Mouse (Mus musculus): ENCODE data around the gene Zfp846. TPM values are rescaled to one million over a fixed set of nuclear protein-coding genes. Genes with fewer than 3 reads are reported as not detected.
"Not testable (repeated sequence)": the region's sequence is repeated elsewhere in the genome, so short reads cannot be mapped to it uniquely, and the experiment has no call there.

The Zfp846 gene
- total RNA-seq, 2 experiments from 2014 or later, result 6.8 to 8.2 TPM

- DNase-seq; intact Hi-C loops (cut with DNase I): not testable (repeated sequence)
Measured at GRCm38 (mm10) chr9:20635676-20636075, 54.6 kb downstream of the Zfp846 start.

GRCm38 (mm10) chr9:20636256-20636655, 55.2 kb downstream of the Zfp846 start:
- no peak for DNase-seq
- intact Hi-C loops (cut with DNase I), result no loop called here

- DNase-seq, result no peak
- intact Hi-C loops (cut with DNase I), result no loop called here
Measured at GRCm38 (mm10) chr9:20636790-20637189, 55.7 kb downstream of the Zfp846 start.

- DNase-seq, result no peak
- intact Hi-C loops (cut with DNase I), result no loop called here
Measured at GRCm38 (mm10) chr9:20638552-20638951, 57.5 kb downstream of the Zfp846 start.

- intact Hi-C loops (cut with DNase I), result no loop called here
- DNase-seq, result no peak
Measured at GRCm38 (mm10) chr9:20639486-20639885, 58.4 kb downstream of the Zfp846 start.

- no peak for DNase-seq
- intact Hi-C loops (cut with DNase I), result loop anchor here (10.0 kb wide), 1 partner anchor 177 kb away; the partner anchor contains the start of gene Zfp26
Measured at GRCm38 (mm10) chr9:20641501-20641900, 60.4 kb downstream of the Zfp846 start.

GRCm38 (mm10) chr9:20642101-20642895, 61.2 kb downstream of the Zfp846 start, which contains the start of gene Ubl5:
Gene Ubl5, plus strand, starts transcription at chr9:20642878.
- DNase-seq, result peak; percentile 80 to 87
- intact Hi-C loops (cut with DNase I), result loop anchor here (10.0 kb wide), 1 partner anchor 177 kb away; the partner anchor contains the start of gene Zfp26

GRCm38 (mm10) chr9:20642896-20643466, 61.9 kb downstream of the Zfp846 start:
- DNase-seq, result peak; percentile 83 to 89
- intact Hi-C loops (cut with DNase I), result loop anchor here (10.0 kb wide), 1 partner anchor 178 kb away; the partner anchor contains the start of gene Zfp26

GRCm38 (mm10) chr9:20643781-20644180, 62.7 kb downstream of the Zfp846 start:
- no peak for DNase-seq
- intact Hi-C loops (cut with DNase I), result loop anchor here (2.0 to 10.0 kb wide), 2 partner anchors 63 to 179 kb away; partner anchors contain the start of genes Zfp26 and Zfp846

GRCm38 (mm10) chr9:20644360-20645081, 63.4 kb downstream of the Zfp846 start, which contains the start of gene Fbxl12:
Gene Fbxl12, minus strand, starts transcription at chr9:20644767.
- peak; percentile 69 to 79 for DNase-seq
- intact Hi-C loops (cut with DNase I), result loop anchor here (2.0 to 10.0 kb wide), 2 partner anchors 64 to 180 kb away; partner anchors contain the start of genes Zfp26 and Zfp846

GRCm38 (mm10) chr9:20645121-20645520, 64.0 kb downstream of the Zfp846 start:
- intact Hi-C loops (cut with DNase I), result loop anchor here (2.0 to 10.0 kb wide), 2 partner anchors 64 to 180 kb away; partner anchors contain the start of genes Zfp26 and Zfp846
- no peak for DNase-seq

- peak; percentile 96 to 97 for DNase-seq
- intact Hi-C loops (cut with DNase I), result no loop called here
Measured at GRCm38 (mm10) chr9:20651602-20652259, 70.6 kb downstream of the Zfp846 start, which contains the start of gene Pin1. Gene Pin1, plus strand, starts transcription at chr9:20652095.

GRCm38 (mm10) chr9:20652260-20652658, 71.2 kb downstream of the Zfp846 start:
- DNase-seq, result no peak
- intact Hi-C loops (cut with DNase I), result no loop called here

- intact Hi-C loops (cut with DNase I), result no loop called here
- DNase-seq, result no peak
Measured at GRCm38 (mm10) chr9:20653859-20654258, 72.8 kb downstream of the Zfp846 start.

Other genes with a start within 250 kb of the Zfp846 start
- gene Olfr18, start 245.2 kb upstream of the Zfp846 start, total RNA-seq (2021), result not detected
- gene Zfp560, start 196.1 kb upstream of the Zfp846 start, total RNA-seq (2021), result 10 to 100 TPM; 11.9 TPM
- 10 to 100 TPM; 14.3 to 15.3 TPM for gene Zfp26, start 121.1 kb upstream of the Zfp846 start, total RNA-seq (2021)
- 10 to 100 TPM; 12.4 to 13.1 TPM for gene Zfp426, start 88.5 kb upstream of the Zfp846 start, total RNA-seq (2021)
- 10 to 100 TPM; 32.2 to 36.1 TPM for gene Zfp266, start 59.9 kb upstream of the Zfp846 start, total RNA-seq (2021)
- gene Ubl5, start 61.6 kb downstream of the Zfp846 start, total RNA-seq (2021), result 100 to 1,000 TPM; 226 to 229 TPM
- gene Fbxl12, start 63.5 kb downstream of the Zfp846 start, total RNA-seq (2021), result 10 to 100 TPM; 12.4 to 16.8 TPM
- 10 to 100 TPM; 17.7 to 17.8 TPM for gene Pin1, start 70.8 kb downstream of the Zfp846 start, total RNA-seq (2021)
- under 1 TPM; 0.29 to 0.41 TPM for gene Olfm2, start 165.1 kb downstream of the Zfp846 start, total RNA-seq (2021)
- 10 to 100 TPM; 31.8 to 33.2 TPM for gene Col5a3, start 233.8 kb downstream of the Zfp846 start, total RNA-seq (2021)
- not detected for gene Rdh8, start 237.2 kb downstream of the Zfp846 start, total RNA-seq (2021)